Mouse (Mus musculus): ENCODE results near the gene Mall.

DNA sequence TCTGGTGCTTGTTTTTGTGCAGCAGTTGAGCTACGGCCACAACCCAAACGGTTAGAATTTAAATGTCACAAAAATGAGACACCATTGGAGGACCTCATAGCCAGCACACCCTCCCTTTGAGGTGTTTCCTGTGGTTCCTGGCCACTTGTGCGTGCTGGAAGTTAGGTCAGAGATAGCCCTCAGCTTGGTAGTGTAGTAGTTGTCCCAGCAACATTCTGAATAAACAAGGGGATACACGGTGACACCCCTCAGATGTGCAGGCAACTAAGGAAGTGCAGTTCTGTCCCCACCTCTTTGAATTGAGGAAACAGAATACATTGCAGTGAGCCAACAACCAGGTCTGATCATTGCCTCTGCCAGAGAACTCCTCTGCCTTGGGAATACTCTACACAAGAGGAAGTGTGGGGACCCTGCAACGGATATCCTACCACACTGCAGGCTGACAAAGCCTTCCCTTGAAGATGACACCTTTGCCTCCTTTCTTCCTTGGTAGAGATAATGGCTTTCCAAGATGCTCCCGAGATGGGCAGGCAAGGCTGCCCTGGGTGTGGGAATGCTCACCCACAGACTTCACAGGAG is 7.0 kb upstream of the Mall start:
- TF ChIP-seq GATA1 (IDR thresholded peaks at IDR 0.05; ENCODE audit: low read length) (no peak), TAL1 (IDR thresholded peaks at IDR 0.05; ENCODE audit: low read length) (no peak)
